Mouse (Mus musculus): ENCODE data around the gene Gse1.

GRCm38 (mm10) chr8:120415474-120415873 is 187.2 kb downstream of the Gse1 start:
- no peak for TF ChIP-seq POLR2A (IDR thresholded peaks at IDR 0.05; ENCODE audit: borderline replicate concordance, insufficient read depth, low read length)
- no peak for TF ChIP-seq CTCF (IDR thresholded peaks at IDR 0.05; ENCODE audit: borderline replicate concordance, insufficient read depth, low read depth, low read length)

Measured in cerebellum, adult 2 months (tissue).